Mouse (Mus musculus) CD4-positive, CD25-positive, alpha-beta regulatory T cell, adult 9 weeks (primary cell): ENCODE data around the gene Rasgrp2. TPM values are rescaled to one million over a fixed set of nuclear protein-coding genes. Genes with fewer than 3 reads are reported as not detected.

Experiments
- polyA plus RNA-seq: library from polyadenylated mRNA; unstranded; fragments of 100-300 nt; shearing (Covaris generic); gene quantifications from one replicate; pipeline ENCODE4 v1.2.1, GENCODE M21; 2017

Gene Rasgrp2
- polyA plus RNA-seq = 112 TPM

GRCm38 (mm10) chr19:6399285-6400095 lies at the start of gene Rasgrp2:
TSS of gene Rasgrp2 (plus strand) at chr19:6399340.

GRCm38 (mm10) chr19:6363411-6364240 lies 35.5 kb upstream of the Rasgrp2 start, which contains the start of gene Sf1:
TSS of gene Sf1 (plus strand) at chr19:6363690.

GRCm38 (mm10) chr19:6384128-6384527 lies 15.0 kb upstream of the Rasgrp2 start, which contains the start of gene Pygm:
TSS of gene Pygm (plus strand) at chr19:6384399.

GRCm38 (mm10) chr19:6418233-6418879 lies 19.2 kb downstream of the Rasgrp2 start, which contains the start of gene Nrxn2:
TSS of gene Nrxn2 (plus strand) at chr19:6418731.

Other genes with a start within 250 kb of the Rasgrp2 start
- not detected for gene Majin, start 215.0 kb upstream of the Rasgrp2 start, polyA plus RNA-seq
- gene Gpha2, start 173.0 kb upstream of the Rasgrp2 start, polyA plus RNA-seq = not detected
- gene Ppp2r5b, start 163.5 kb upstream of the Rasgrp2 start, polyA plus RNA-seq = 6.7 TPM
- 42.5 TPM for gene Atg2a, start 157.7 kb upstream of the Rasgrp2 start, polyA plus RNA-seq
- gene Ehd1, start 122.6 kb upstream of the Rasgrp2 start, polyA plus RNA-seq = 8.5 TPM
- 0.10 TPM for gene Cdc42bpg, start 92.9 kb upstream of the Rasgrp2 start, polyA plus RNA-seq
- 58.3 TPM for gene Men1, start 64.4 kb upstream of the Rasgrp2 start, polyA plus RNA-seq
- gene Map4k2, start 58.2 kb upstream of the Rasgrp2 start, polyA plus RNA-seq = 104 TPM
- gene Sf1, start 35.6 kb upstream of the Rasgrp2 start, polyA plus RNA-seq = 158 TPM
- gene Pygm, start 14.9 kb upstream of the Rasgrp2 start, polyA plus RNA-seq = 8.2 TPM
- not detected for gene Nrxn2, start 19.4 kb downstream of the Rasgrp2 start, polyA plus RNA-seq
- not detected for gene Slc22a12, start 143.7 kb downstream of the Rasgrp2 start, polyA plus RNA-seq